Mouse (Mus musculus) bone marrow, adult 2 months (tissue): ENCODE data around the gene Hoxb1.

ENCODE experiments used
- CTCF ChIP-seq: fragments of 200-500 bp; IDR thresholded peaks from 2 replicates; pipeline ENCODE4 v1.5.1; 2011; ENCODE audit warnings: low read length, control low read depth; ENCODE audit not compliant: control insufficient read depth, insufficient read depth
- POLR2A ChIP-seq: fragments of 200-500 bp; IDR thresholded peaks from 2 replicates; pipeline ENCODE4 v1.6.1; 2011; ENCODE audit warnings: low read depth, mild to moderate bottlenecking, control low read depth, low read length, borderline replicate concordance; ENCODE audit not compliant: control insufficient read depth

- TF ChIP-seq POLR2A (no peak), CTCF (no peak)
Measured at GRCm38 (mm10) chr11:96372519-96372918, 7.0 kb downstream of the Hoxb1 start.
